Mouse (Mus musculus) cerebellum, adult 2 months (tissue): ENCODE measurements around the gene Fgfr2.

Experiments
- CTCF ChIP-seq: fragments of 200-500 bp; IDR thresholded peaks from 2 replicates; pipeline ENCODE4 v1.5.1; 2011; ENCODE audit warnings: low read depth, mild to moderate bottlenecking, control low read depth, low read length, moderate library complexity, borderline replicate concordance; ENCODE audit not compliant: insufficient read depth
- POLR2A ChIP-seq: fragments of 200-500 bp; IDR thresholded peaks from 2 replicates; pipeline ENCODE4 v1.6.1; 2011; ENCODE audit warnings: low read length, control low read depth, borderline replicate concordance; ENCODE audit not compliant: insufficient read depth

- TF ChIP-seq CTCF: no peak
- TF ChIP-seq POLR2A: no peak
These were observed 514.7 kb downstream of the Fgfr2 start for GRCm38 (mm10) chr7:132608316-132609020.
